Mouse (Mus musculus) embryo, embryonic 11 days (tissue): ENCODE measurements around the gene 4921517D22Rik.
"Not testable (repeated sequence)": the region's sequence is repeated elsewhere in the genome, so short reads cannot be mapped to it uniquely, and the experiment has no call there.

ENCODE experiments used
- DNase-seq: peaks from one replicate; pipeline ENCODE4 v3.0.0-alpha.2; 2015

The 4921517D22Rik gene

DNA sequence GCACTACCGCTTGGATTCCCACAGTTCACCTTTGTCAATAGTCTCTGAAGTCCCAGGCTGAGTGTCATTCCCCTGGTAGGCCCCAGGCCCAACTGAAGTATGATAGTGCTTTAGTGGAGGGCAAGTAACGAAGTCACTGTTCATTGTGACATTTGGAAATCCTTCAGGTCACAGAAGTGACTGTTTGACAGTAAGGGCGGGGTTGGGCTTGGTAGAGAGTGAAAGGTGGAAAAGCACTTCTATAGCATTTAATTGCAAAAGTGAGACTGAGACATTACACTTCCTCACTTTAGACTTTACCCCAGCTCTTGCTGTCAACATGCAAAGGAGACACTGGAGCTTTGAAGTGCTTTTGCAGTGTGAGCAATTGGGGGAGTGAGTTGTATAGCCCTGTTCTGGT, at the start of gene 4921517D22Rik:
Gene 4921517D22Rik, minus strand, starts transcription at position 101 of the 400 bp plus-strand sequence.
- DNase-seq = no peak

DNA sequence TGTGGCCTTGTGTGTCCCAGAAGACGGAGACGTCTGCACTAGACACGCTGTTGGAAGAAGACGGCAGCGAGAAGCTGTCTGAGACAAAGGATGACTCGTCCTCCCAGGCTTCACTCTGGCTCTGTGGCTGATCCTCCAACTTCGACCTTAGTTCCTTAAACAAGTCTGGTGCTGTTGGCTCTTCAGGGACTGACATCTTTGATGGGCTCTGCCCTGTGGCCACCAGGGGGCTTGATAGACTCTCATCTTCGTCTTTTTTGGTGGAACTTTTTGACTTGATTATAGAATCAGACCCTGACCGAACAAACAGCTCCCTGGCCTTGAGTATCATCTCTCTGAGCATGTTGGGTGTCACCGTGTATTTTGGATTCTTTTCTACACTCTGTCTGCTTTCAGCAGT, 47.8 kb upstream of the 4921517D22Rik start:
- no peak for DNase-seq

DNA sequence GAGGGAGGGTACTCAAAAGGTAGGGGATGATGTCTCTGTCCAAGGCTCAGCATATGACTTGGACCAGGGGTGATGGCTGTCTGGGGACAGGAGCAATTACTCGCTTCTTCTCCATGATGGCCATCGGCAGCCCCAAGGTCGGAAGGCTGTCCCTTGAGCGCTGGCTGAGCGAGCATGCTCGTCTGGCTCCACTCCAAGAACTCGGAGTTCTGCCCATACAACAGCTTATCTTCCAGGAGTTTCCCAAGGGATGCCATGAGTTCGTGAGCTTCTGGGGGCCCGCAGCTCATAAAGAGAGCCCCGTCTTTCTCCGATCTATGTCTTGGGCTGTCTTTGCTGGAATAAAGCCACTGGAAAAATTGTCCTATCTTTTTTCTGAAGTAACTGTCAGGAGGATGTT, 47.2 kb upstream of the 4921517D22Rik start:
- no peak for DNase-seq

DNA sequence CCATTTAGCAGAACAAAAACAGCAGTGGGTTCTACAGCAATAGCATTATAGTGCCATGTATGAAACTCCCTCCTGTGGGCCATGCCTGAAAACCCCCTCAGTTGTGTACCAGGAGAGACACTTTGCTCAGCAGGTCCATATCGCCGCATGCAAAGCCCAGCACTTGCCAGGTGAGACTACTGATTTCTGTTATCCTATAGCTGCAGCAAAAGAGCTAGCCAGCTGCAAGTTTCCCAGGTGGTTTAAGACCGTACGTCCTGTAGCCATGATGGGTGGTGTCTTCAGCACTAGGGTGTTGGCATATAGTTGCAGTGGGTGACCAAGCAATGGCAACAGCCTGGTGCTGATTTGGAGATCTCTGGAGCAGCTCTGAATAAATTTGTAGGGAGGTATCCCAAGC, 45.5 kb upstream of the 4921517D22Rik start:
- no peak for DNase-seq

DNA sequence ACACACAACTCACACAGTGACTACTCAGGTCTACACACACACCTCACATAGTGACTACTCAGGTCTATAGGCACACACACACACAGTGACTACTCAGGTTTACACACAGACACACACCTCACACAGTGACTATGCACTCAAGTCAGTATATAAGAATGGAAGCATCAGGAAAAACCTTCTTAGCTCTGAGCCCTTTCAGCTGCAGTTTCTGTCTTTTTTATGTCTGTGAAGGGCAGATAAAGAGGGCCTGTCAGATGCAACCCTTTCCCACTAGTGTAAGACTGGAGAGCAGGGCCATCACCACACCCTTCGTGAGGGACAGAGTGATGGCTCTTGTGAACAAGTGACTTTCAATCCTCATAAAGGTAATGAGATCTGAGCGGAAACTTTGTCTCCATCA, 44.5 kb upstream of the 4921517D22Rik start:
- no peak for DNase-seq

DNA sequence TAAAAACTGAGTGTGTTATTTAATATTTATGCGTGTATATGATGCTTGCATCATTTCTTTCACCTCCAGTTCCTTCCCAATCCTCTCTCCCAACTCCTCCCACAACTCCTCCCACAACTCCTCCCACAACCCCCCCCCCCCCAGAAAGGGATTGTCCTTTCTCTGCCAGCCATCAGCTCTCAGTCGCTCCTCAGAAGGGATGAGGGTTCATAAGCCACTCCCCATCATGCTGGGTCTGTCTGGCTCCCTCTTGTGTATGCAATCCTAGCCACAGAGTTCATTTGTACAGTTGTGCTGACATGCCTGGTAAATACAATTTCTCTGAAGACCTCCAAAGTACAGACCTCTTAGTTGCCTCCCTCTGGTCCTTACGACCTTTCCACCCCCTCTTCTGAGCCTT, 41.3 kb upstream of the 4921517D22Rik start:
- DNase-seq = peak; percentile 44

DNA sequence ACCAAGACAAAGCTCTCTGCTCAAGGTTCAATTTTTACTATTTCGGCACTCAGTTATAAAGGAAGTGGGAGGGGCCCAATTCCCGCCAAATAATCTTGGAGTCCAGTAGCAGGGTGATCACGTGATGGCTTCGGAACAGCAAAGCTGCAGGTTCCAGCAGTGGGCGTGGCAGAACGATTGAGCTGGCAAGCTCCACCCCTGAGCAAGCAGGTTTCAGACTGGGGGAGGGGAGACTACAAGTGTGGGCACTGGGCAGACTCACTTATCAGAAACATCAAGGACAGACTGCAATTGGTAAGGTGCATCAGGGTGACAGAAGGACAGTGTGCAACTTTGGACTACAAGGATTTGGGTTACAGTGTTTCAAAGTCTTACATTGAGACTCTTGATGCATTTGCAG, 40.4 kb upstream of the 4921517D22Rik start:
- not testable (repeated sequence) for DNase-seq

DNA sequence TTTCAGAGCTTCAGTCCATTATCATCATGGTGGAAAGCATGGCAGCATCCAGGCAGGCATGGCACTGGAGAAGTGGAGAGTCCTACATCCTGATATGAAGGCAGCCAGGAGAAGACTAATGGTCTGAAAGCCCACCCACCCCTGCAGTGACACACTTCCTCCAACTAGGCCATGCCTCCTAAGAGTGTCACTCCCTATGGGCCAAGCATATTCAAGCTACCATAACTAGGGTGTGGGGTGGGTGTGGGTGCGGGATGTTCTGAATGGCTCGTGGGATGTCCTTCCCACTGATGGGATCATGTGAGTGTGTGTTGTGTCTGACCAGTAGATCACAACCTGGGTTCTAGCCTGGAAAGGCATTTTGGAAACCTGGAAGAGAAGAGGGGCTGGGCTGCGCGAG, 40.0 kb upstream of the 4921517D22Rik start:
- DNase-seq = no peak

DNA sequence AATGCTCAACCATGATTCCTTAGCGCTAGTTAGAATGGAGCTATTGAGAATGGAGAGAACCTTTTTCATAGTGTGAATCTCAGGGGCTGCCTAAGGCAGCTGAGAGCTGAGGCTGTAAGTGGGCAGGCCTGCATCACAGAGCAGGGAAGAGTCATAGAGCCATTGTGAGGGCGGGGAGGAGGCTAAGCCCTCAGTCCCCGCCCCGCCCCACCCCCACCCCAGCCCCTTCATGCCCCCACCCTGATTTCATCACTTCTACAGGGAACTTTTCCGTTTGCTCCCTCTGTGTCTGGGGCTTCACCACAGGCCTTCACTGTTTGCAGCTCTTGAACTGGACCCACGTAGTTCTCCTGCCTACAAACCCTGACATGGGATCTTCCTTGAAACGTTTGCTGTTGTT, 37.7 kb upstream of the 4921517D22Rik start, which contains the start of gene Spata31d1d:
Gene Spata31d1d, minus strand, starts transcription at position 101 of the 400 bp plus-strand sequence.
- DNase-seq = no peak

DNA sequence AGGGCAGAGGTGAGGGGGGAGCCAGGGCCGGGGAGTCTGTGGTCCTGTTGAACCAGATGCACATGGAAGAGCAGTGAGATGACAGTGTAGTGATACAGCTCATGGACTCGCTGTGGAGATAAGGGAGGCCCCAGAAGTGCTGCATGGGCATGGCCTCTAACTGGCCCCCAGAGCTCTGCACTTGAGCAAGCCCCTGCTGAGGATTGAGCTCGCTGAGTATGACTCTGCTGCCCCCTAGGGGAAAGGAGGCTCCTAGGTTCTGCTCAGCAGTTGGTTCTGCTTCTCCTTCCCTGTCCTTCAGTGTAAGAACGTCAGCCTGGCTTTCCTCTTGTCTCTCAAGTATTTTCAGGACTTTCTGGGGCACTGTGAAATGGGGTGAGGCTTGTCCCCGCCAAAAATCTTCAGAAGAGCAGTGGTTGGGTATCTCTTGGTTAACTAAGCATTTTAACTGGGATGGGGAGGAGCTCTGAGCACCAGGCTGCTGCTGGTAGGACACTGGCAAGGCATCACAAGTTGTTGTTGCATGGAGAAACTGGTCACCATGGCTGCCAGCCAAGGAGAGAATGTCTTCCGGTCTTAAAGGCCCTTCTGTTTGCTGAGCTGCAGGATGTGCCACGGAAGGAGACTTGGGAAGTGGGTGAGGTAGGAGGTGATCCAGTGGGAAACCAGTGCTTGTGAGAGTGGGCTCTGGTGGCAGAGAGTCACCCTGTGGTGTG, 34.6 kb upstream of the 4921517D22Rik start:
- peak; percentile 92 for DNase-seq

DNA sequence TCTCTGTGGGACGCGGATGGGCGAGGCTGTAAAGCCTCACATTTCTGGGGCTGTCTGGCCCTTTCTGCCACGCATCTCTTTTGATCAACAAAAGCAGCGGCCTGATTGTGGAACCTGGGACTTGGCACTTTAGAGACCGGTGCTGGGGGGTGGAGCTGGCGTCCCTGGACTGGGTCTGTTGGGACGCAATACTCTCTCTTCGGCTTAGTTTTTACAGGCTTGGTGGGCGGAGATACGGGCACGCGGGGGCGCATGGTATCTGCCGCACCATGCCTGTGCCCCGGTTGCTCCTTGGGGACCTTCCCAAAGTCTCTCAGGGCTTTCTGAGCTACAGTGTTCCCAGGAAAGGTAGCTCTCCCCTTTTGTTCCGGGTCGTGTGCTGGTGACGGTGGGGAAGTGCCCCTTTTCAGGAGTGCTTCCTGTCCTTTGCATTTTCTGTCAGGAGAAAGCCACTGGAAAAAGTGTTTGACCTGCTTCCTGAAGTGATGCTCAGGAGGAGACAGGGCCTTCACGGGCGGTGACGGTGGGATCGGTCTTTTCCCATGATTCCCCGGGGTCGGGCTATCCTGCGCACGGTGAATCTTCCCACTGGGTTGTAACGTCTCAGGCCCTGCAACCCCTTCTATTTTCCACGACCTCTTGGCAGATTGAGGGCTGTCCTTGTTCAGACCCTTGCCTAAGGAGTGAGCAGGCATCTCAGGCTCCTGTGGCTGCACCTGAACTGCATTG, 32.4 kb upstream of the 4921517D22Rik start:
- no peak for DNase-seq

DNA sequence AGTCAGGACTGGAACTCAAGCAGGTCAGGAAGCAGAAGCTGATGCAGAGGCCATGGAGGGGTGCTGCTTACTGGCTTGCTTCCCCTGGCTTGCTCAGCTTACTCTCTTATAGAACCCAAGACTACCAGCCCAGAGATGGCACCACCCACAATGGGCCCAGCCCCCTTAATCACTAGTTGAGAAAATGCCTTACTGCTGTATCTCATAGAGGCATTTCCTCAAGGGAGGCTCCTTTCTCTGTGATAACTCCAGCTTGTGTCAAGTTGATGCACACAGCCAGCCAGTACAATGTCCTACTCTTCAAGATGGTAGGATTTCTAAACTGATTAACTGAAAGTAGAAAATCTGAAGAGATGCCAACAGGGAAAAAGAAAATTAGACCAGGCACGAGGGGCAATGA, 28.2 kb upstream of the 4921517D22Rik start:
- not testable (repeated sequence) for DNase-seq

DNA sequence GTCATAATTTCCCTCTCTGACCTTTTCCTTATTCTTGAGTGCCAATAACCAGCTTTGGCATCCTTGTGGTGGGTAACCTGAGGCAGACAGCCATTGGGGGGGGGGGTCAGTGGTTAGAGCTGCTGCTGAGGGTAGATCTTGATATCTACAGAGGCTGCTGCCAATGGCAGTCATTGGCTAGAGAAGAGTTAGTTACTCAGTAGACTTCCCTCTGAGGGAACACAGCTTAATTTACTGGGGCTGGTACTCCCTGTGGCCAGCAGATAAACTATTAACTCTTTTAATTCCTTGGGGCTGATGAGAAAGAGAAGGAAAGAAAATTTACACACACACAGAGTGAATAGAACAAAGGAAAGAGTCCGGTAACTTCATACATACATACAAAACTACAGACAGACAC, 25.6 kb upstream of the 4921517D22Rik start:
- DNase-seq = no peak

DNA sequence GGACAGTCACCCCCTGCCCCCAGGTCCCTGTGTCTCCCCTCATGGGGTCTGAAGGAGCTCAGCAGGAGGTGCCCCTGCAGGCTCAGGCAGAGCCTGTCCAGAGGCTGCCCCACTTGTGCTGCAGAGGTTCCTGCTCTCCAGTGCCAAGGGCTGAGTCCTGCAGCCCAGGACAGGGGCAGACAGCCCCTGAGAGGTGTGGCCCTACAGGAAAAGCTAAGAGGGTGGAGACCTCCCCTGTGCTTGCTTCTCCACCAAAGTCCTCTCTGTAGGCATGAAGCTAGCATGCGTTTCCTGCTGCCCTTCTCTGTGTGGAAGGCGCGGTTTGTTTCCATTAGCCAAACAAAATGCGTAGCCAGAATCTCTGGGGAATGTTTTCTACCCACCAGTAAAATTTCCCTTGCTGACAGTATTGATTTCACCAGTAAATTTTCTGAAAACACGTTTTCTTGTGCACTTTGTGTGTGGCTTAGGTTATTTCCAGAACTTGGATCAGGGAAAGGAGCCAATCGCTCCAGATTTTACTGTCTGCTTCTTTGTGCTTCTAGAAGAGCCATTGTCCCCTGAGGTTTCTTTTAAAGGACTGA, 25.0 kb upstream of the 4921517D22Rik start:
- DNase-seq = not testable (repeated sequence)

DNA sequence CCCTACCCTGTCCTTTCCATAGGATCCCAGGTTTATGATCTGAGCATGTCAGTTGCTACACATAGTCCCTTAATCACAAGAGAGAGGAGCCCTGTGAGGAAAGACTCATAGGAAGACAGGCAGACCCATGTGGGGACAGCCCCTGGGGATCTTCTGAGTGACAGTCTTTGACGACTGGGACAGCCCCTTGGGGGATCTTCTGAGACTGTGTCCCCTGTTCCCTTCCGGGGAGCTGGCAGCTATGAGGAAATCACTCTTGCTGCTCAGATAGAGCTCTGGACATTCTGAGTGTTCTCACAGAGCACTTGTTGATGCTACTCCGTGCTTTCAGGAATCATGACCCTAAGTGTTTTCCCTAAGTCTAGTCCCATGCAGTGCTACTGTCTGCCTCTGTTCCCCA, 19.8 kb upstream of the 4921517D22Rik start:
- no peak for DNase-seq

DNA sequence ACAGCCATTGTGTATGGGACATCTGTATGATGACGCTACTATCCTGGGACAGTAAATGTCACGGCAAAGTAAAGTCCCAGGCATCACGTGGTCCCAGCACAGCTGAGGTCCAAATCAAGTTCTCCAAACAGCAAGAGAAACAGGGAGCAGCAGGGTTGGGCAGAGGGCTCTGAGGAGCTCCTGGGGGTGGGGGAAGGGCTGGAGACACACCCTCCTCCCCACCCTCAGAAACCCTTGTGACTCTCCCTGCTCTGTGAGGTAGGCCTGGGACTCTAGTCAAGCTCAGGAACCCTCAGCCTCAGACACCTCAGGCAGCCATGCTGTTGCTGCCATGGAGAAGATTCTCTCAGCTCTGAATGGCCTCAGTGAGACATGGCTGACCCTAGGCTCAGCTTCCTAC, 18.1 kb upstream of the 4921517D22Rik start, which contains the start of gene Spata31d1b:
Gene Spata31d1b, plus strand, starts transcription at position 301 of the 400 bp plus-strand sequence.
- not testable (repeated sequence) for DNase-seq

DNA sequence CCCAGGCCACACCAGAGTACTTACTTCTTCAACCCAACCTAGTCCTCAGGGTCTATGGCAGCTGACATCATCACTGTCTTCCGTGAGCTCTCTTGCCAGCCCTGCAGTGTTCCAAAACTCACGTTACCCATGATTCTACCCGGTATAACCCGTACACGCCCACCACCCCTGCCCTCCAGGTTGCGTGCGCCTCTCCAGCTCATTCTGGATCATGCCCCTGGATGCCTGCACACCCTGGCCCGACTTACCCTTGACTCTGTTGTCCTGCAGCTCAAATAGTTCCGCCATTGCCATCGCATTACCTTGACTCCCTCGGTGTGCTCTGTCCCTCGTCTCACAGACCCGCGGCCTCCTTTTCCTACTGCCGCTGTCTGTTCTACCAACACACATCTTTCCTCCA, 16.3 kb upstream of the 4921517D22Rik start, which contains the start of gene Spata31d1a:
Gene Spata31d1a, minus strand, starts transcription at position 101 of the 400 bp plus-strand sequence.
- no peak for DNase-seq

DNA sequence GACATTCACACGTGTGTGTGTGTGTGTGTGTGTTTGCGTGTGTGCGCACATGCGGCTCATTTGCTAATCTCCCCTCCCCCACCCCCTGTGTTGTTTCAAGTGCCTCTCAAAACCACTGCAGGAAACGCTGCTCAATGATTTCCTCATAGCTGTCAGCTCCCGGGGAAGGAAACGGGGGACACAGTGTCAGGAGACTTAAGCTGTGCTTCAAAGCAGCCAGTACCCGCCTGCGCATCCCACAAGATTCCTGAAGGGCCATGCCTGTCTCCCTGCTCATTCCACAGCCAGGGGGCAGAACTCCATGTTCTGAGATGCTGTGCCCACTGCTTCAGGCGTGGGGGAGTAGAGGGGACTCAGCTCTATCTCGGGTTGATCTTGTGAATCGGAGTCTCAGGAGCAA, 10.7 kb upstream of the 4921517D22Rik start:
- DNase-seq = peak; percentile 46

DNA sequence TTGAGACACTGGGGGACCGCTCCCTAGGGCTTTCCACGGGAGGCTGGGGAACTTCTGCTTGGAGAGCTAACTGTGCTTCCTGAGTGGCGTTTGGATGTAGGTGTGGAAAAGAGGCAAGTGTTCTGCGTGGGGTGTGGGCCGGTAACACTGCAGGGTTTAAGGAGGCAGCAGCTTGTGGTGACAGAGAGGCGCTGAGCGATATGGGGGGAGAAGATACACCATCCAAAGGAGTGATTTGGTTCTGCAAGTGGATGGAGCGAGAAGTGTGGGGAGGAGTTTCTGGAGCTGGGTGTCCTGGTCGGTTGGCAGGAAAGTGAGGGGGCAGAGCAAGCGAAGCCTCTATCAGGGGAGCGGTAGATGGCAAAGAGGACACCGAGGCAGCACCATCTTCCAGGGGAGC, 9.6 kb upstream of the 4921517D22Rik start:
- DNase-seq = no peak

DNA sequence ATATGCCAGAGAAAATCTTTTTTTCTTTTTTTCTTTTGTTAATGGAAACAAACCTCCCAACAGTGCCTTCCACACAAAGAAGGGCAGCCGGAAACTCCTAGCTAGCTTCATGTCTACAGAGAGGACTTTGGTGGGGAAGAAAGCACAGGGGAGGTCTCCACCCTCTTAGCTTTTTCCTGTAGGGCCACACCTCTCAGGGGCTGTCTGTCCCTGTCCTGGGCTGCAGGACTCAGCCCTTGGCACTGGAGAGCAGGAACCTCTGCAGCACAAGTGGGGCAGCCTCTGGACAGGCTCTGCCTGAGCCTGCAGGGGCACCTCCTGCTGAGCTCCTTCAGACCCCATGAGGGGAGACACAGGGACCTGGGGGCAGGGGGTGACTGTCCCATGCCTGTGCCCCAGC, 6.2 kb upstream of the 4921517D22Rik start:
- DNase-seq = not testable (repeated sequence)

DNA sequence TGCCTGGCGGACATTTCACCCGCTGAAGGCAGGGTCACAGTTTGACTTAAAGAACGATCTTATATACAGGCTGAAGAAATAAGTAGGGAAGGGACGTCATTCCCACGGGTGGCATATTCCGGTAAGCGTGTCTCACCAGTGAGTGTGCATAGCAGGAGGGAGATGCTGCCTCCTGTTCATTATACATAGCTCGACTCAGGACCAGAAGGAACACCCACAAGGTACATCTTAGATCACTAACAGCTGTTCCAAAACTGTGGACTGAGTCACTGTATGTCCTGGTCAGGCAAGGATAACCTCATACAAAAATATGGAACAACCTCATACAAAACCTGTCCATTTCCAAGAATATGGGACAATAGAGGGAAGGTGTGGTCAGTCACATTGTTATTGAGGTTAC, 5.2 kb upstream of the 4921517D22Rik start:
- no peak for DNase-seq

DNA sequence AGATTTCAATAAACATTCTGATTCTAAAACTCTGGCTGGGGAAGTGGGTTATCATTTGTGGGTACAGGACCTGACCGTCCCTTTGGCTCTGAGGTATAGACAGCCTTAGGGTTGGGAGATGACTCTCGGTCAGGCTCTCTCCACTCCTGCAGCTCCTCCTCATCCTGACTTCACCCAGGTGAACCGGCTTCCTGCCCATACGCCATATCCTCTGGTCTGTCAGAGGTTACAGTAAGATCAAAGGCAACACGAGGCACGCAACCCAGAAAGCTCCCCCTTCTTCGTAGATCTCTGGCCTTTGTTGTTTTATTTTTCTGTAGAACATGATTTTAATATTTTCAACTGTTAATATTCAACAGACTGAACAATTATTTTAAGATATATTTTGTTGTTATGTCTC, 1.9 kb upstream of the 4921517D22Rik start:
- DNase-seq = no peak

DNA sequence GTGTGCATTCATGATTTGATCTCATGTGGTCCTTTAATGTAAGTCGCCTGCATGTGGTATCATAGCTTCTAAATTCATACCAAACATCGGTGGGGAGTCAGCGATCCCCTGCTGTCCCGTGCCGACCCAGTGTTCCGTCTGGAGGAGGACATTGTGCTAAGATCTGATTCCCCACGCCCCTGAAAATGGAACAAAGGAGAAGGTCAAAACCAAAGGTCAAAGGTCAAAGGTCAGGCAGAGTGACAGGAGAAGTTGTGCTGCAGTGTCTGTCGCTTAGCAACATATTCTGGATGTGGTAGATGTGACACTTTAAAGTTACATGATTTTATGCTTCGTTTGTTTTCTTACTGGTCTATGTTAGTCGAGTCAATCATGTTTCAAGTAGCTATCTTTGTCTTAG, 2.4 kb downstream of the 4921517D22Rik start:
- peak; percentile 65 for DNase-seq

DNA sequence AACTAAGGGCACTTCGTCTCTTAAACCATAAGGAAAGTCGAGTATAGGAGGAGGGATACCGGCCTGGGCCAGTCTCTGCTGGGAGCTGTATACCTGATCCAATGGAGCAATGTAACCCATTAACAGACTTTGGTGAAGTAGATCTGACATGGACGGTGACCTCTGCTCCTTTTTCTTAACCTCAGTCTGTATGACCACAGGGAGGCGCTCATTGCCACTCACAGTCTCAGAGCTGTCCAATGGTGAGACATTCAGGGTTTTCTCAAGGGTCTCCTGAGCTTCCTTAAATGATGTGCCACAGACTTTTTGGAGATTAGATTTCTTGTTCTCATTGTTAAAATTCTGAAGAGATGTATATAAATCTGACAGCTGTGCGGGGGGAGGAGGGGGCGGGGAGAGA, 3.3 kb downstream of the 4921517D22Rik start:
- DNase-seq = no peak
